Mouse (Mus musculus) bone marrow, adult 2 months (tissue): Measurements from ENCODE around the gene Ccdc124.

Experiments used
- CTCF ChIP-seq: fragments of 200-500 bp; IDR thresholded peaks from 2 replicates; pipeline ENCODE4 v1.5.1; 2011; ENCODE audit warnings: low read length, control low read depth; ENCODE audit not compliant: control insufficient read depth, insufficient read depth
- POLR2A ChIP-seq: fragments of 200-500 bp; IDR thresholded peaks from 2 replicates; pipeline ENCODE4 v1.6.1; 2011; ENCODE audit warnings: low read depth, mild to moderate bottlenecking, control low read depth, low read length, borderline replicate concordance; ENCODE audit not compliant: control insufficient read depth

DNA sequence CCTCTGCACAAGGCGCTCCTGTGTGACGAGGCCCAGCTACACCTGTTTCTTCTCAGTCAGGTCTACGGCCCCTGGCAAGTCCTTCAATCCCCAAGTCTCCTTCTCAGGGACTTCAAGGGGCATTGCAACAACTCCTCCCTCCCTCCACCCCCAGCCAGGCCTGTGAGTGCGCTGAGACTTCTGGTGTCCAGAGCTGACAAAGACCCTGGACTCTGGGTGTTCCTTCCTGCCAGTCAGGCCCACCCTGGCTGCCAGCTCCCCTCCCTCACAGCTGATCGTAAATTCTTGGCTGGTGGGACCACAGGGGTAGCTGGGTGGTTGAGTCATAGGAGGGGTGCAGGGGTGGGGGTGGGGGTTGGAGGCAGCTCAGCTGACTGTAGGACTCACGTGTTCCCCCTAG, 21.9 kb downstream of the Ccdc124 start:
- no peak for TF ChIP-seq CTCF
- no peak for TF ChIP-seq POLR2A
